Mouse (Mus musculus) megakaryocyte progenitor cell, adult 5-6 weeks (primary cell): ENCODE data around the gene St3gal4. TPM values are rescaled to one million over a fixed set of nuclear protein-coding genes. Genes with fewer than 3 reads are reported as not detected.
A peak's percentile ranks its signal among the peaks of the same experiment; 100 is the strongest.

ENCODE experiments used
- ATAC-seq: replicated peaks from 2 replicates; pipeline ENCODE4 v1.8.0; 2016; ENCODE audit warnings: mild to moderate bottlenecking, moderate TSS enrichment, inconsistent platforms; ENCODE audit not compliant: poor library complexity
- total RNA-seq, 2 experiments: library from RNA; stranded (forward) in 1 of 2; stranded (reverse) in 1 of 2; fragments of 157-497, 149-512 nt in 1 of 2; fragments of 200-1000 nt in 1 of 2; gene quantifications; 2 replicates each; pipeline versions ENCODE4 v1.2.3 to v1.2.4; 2015 to 2017

St3gal4 gene
- total RNA-seq, 2 experiments from 2014 or later = 34.6 to 38.1 TPM

GRCm38 (mm10) chr9:35018056-35018455 is 101.0 kb downstream of the St3gal4 start:
- no peak for ATAC-seq

GRCm38 (mm10) chr9:35017563-35017962 is 101.5 kb downstream of the St3gal4 start:
- ATAC-seq = peak; percentile 47

- ATAC-seq = peak; percentile 83
These were observed 102.3 kb downstream of the St3gal4 start for GRCm38 (mm10) chr9:35016762-35017161.

GRCm38 (mm10) chr9:35007697-35008341 is 111.2 kb downstream of the St3gal4 start:
- no peak for ATAC-seq

- no peak for ATAC-seq
These were observed 115.0 kb downstream of the St3gal4 start for GRCm38 (mm10) chr9:35004113-35004512.

GRCm38 (mm10) chr9:34997880-34998865 is 120.9 kb downstream of the St3gal4 start:
- ATAC-seq = no peak

Other genes with a start within 250 kb of the St3gal4 start
- gene Dcps, start 56.8 kb upstream of the St3gal4 start, total RNA-seq (2015) = 64.1 and 67.6 TPM in 2 replicates
- gene Dcps, start 56.8 kb upstream of the St3gal4 start, total RNA-seq (2017) = 56.2 and 64.9 TPM in 2 replicates
- 82.6 and 84.3 TPM in 2 replicates for gene Srpr, start 80.9 kb upstream of the St3gal4 start, total RNA-seq (2015)
- 61.6 and 61.7 TPM in 2 replicates for gene Srpr, start 80.9 kb upstream of the St3gal4 start, total RNA-seq (2017)
- gene Tirap, start 81.0 kb upstream of the St3gal4 start, total RNA-seq (2015) = 7.0 and 7.7 TPM in 2 replicates
- gene Tirap, start 81.0 kb upstream of the St3gal4 start, total RNA-seq (2017) = 10.3 and 10.4 TPM in 2 replicates
- gene Foxred1, start 91.8 kb upstream of the St3gal4 start, total RNA-seq (2015) = 12.7 and 13.6 TPM in 2 replicates
- 42.8 and 44.8 TPM in 2 replicates for gene Foxred1, start 91.8 kb upstream of the St3gal4 start, total RNA-seq (2017)
- gene Fam118b, start 148.5 kb upstream of the St3gal4 start, total RNA-seq (2015) = 36.4 and 52.1 TPM in 2 replicates
- gene Fam118b, start 148.5 kb upstream of the St3gal4 start, total RNA-seq (2017) = 12.0 TPM in 2 replicates
- 16.5 and 22.6 TPM in 2 replicates for gene Rpusd4, start 148.6 kb upstream of the St3gal4 start, total RNA-seq (2015)
- gene Rpusd4, start 148.6 kb upstream of the St3gal4 start, total RNA-seq (2017) = 19.9 and 23.9 TPM in 2 replicates